In the genomic region with DNA sequence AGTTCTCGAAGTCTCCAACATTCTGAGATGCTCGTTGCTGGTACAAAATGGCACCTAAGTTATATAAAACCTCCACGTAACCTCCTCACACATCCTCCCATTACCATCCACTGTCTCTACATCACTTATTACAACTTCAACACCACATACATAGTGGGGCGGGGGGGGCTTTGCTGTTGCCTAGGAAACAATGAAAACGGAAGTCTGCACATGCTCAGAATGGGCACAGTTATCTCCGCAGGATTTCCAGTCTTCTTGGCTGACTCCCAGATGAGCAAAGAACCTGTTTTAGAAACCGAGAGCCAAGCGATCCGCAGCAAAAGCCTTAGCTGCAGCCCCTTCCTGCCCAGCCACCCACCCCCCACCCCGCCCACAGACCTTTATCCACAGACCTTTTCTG, we compare ENCODE assay signal across 20 mouse cellular contexts. TPM values are rescaled to one million over a fixed set of nuclear protein-coding genes. Genes with fewer than 3 reads are reported as not detected.
"Had no signal": no experiment of that assay in that cellular context is flagged by ENCODE, and none has a peak within 500 bp of the region (broad histone marks: within the 10 kb centered on the region; RNA-seq: fewer than 3 reads in every experiment).

No protein-coding gene starts in this region.

- H3K4me3 ChIP-seq: lung, embryonic 15.5 days; megakaryocyte, embryonic 14.5 days; midbrain, embryonic 13.5 days; midbrain, embryonic 15.5 days; neural tube, embryonic 12.5 days; stomach, embryonic 15.5 days had no signal

- H3K27me3 ChIP-seq: lung, embryonic 15.5 days; midbrain, embryonic 13.5 days; midbrain, embryonic 15.5 days; neural tube, embryonic 12.5 days; stomach, embryonic 15.5 days had no signal

- H3K36me3 ChIP-seq: lung, embryonic 15.5 days; midbrain, embryonic 13.5 days; midbrain, embryonic 15.5 days; neural tube, embryonic 12.5 days; stomach, embryonic 15.5 days had no signal

- ATAC-seq: liver, postnatal 0 days; lung, postnatal 0 days; midbrain, embryonic 13.5 days; midbrain, embryonic 15.5 days had no signal

- H3K4me2 ChIP-seq: lung, embryonic 15.5 days; midbrain, embryonic 11.5 days; midbrain, embryonic 13.5 days; midbrain, embryonic 15.5 days; neural tube, embryonic 12.5 days; stomach, embryonic 15.5 days had no signal

- DNase-seq: liver, postnatal 0 days; lung, adult 2 months; lung, postnatal 14 days; lung, postnatal 36 days; right cerebral cortex, postnatal 14 days; thymus, adult 2 months; thymus, postnatal 25 days; thymus, postnatal 4 days had no signal

- H3K9me3 ChIP-seq: lung, embryonic 15.5 days; megakaryocyte, embryonic 14.5 days; midbrain, embryonic 13.5 days; midbrain, embryonic 15.5 days; neural tube, embryonic 12.5 days; stomach, embryonic 15.5 days had no signal

- H3K27ac ChIP-seq: lung, embryonic 15.5 days; macrophage; midbrain, embryonic 13.5 days; midbrain, embryonic 15.5 days; neural tube, embryonic 12.5 days; stomach, embryonic 15.5 days; stomach, postnatal 0 days had no signal

- H3K4me1 ChIP-seq: stomach, embryonic 15.5 days had no signal

- H3K9ac ChIP-seq: liver, postnatal 0 days; lung, embryonic 15.5 days; midbrain, embryonic 13.5 days; midbrain, embryonic 15.5 days; neural tube, embryonic 12.5 days; stomach, embryonic 15.5 days had no signal

RNA-seq across cellular contexts. Expression of a gene that starts 14.6 kb away (rescaled TPM):
- polyA plus RNA-seq: liver, postnatal 0 days; lung, adult 2 months; lung, embryonic 15.5 days; lung, postnatal 0 days; macrophage; spleen, adult 2 months; stomach, postnatal 0 days; urinary bladder, adult 2 months had no signal
